Mouse (Mus musculus): ENCODE measurements at regions not wholly inside any gene's neighbourhood (a gene's known extent, or its start where the extent isn't known, plus 50 kb on each side); places are given as distances from the start of the nearest gene placed in this dataset.

GRCm38 (mm10) chr15:59187566-59187965 lies 298.5 kb downstream of the Gm49356 start:
- TF ChIP-seq CTCF (IDR thresholded peaks at IDR 0.05; ENCODE audit: low read depth), result no peak
- H3K27ac ChIP-seq (ENCODE audit: low read depth, low read length), result no peak overlapping the region
- no peak overlapping the region for H3K4me3 ChIP-seq (ENCODE audit: low read depth, low read length)
- no peak for DNase-seq
- WGBS, result 80% methylated on average over 4 of the region's 4 CpGs
- no peak for ATAC-seq
- no peaks in the 10 kb centered on the region for H3K4me1 ChIP-seq (ENCODE audit: insufficient read depth)
- no peaks in the 10 kb centered on the region for H3K36me3 ChIP-seq (ENCODE audit: insufficient read depth)
- no peak overlapping the region for H3K4me2 ChIP-seq (ENCODE audit: low read depth)
- H3K9ac ChIP-seq, result no peak overlapping the region
- H3K9me3 ChIP-seq (ENCODE audit: low read length), result no peaks in the 10 kb centered on the region
- no peaks in the 10 kb centered on the region for H3K27me3 ChIP-seq (ENCODE audit: insufficient read depth, low read length)

- no peaks in the 10 kb centered on the region for H3K36me3 ChIP-seq (ENCODE audit: insufficient read depth)
- no peaks in the 10 kb centered on the region for H3K4me1 ChIP-seq (ENCODE audit: insufficient read depth)
- H3K27ac ChIP-seq (ENCODE audit: low read depth, low read length), result no peak overlapping the region
- H3K4me2 ChIP-seq (ENCODE audit: low read depth), result no peak overlapping the region
- 20% methylated on average over 4 of the region's 4 CpGs for WGBS
- no peaks in the 10 kb centered on the region for H3K9me3 ChIP-seq (ENCODE audit: low read length)
- no peak overlapping the region for H3K4me3 ChIP-seq (ENCODE audit: low read depth, low read length)
- H3K27me3 ChIP-seq (ENCODE audit: insufficient read depth, low read length), result no peaks in the 10 kb centered on the region
- ATAC-seq (peak; percentile 32), DNase-seq (no peak)
- TF ChIP-seq CTCF (IDR thresholded peaks at IDR 0.05; ENCODE audit: low read depth), result no peak
- H3K9ac ChIP-seq, result no peak overlapping the region
Measured at GRCm38 (mm10) chr15:59188371-59188770, 299.3 kb downstream of the Gm49356 start.

GRCm38 (mm10) chr15:59190511-59190910 lies 301.4 kb downstream of the Gm49356 start:
- no peak overlapping the region for H3K4me3 ChIP-seq (ENCODE audit: low read depth, low read length)
- no peak for TF ChIP-seq CTCF (IDR thresholded peaks at IDR 0.05; ENCODE audit: low read depth)
- H3K9me3 ChIP-seq (ENCODE audit: low read length), result no peaks in the 10 kb centered on the region
- no peak for ATAC-seq
- H3K4me2 ChIP-seq (ENCODE audit: low read depth), result no peak overlapping the region
- no peak overlapping the region for H3K9ac ChIP-seq
- no peak for DNase-seq
- no peak overlapping the region for H3K27ac ChIP-seq (ENCODE audit: low read depth, low read length)
- no peaks in the 10 kb centered on the region for H3K4me1 ChIP-seq (ENCODE audit: insufficient read depth)
- WGBS, result 92% methylated on average over 5 of the region's 5 CpGs
- H3K27me3 ChIP-seq (ENCODE audit: insufficient read depth, low read length), result no peaks in the 10 kb centered on the region
- H3K36me3 ChIP-seq (ENCODE audit: insufficient read depth), result no peaks in the 10 kb centered on the region

- ATAC-seq (peak; percentile 36; the same call in 1 of the 2 replicates), DNase-seq (no peak)
- Histone ChIP-seq H3K4me1 (ENCODE audit: insufficient read depth) (peaks cover 11% of the 10 kb centered on the region), H3K4me3 (ENCODE audit: low read depth, low read length) (no peak overlapping the region), H3K4me2 (ENCODE audit: low read depth) (no peak overlapping the region), H3K27me3 (ENCODE audit: insufficient read depth, low read length) (no peaks in the 10 kb centered on the region), H3K36me3 (ENCODE audit: insufficient read depth) (no peaks in the 10 kb centered on the region), H3K9ac (no peak overlapping the region), H3K9me3 (ENCODE audit: low read length) (no peaks in the 10 kb centered on the region), H3K27ac (ENCODE audit: low read depth, low read length) (no peak overlapping the region)
- 36% methylated on average over 10 of the region's 10 CpGs for WGBS
- TF ChIP-seq CTCF (IDR thresholded peaks at IDR 0.05; ENCODE audit: low read depth), result no peak
Measured at GRCm38 (mm10) chr15:59194421-59194820, 305.3 kb downstream of the Gm49356 start.

- 71% methylated on average over 5 of the region's 5 CpGs for WGBS
- Histone ChIP-seq H3K27me3 (ENCODE audit: insufficient read depth, low read length) (no peaks in the 10 kb centered on the region), H3K36me3 (ENCODE audit: insufficient read depth) (no peaks in the 10 kb centered on the region), H3K9me3 (ENCODE audit: low read length) (no peaks in the 10 kb centered on the region), H3K4me1 (ENCODE audit: insufficient read depth) (peaks cover 11% of the 10 kb centered on the region), H3K4me2 (ENCODE audit: low read depth) (no peak overlapping the region), H3K4me3 (ENCODE audit: low read depth, low read length) (no peak overlapping the region), H3K9ac (no peak overlapping the region), H3K27ac (ENCODE audit: low read depth, low read length) (no peak overlapping the region)
- no peak for TF ChIP-seq CTCF (IDR thresholded peaks at IDR 0.05; ENCODE audit: low read depth)
- ATAC-seq, result no peak
- DNase-seq, result no peak
Measured at GRCm38 (mm10) chr15:59196351-59196750, 307.3 kb downstream of the Gm49356 start.

- H3K27me3 ChIP-seq (ENCODE audit: insufficient read depth, low read length), result no peaks in the 10 kb centered on the region
- no peaks in the 10 kb centered on the region for H3K9me3 ChIP-seq (ENCODE audit: low read length)
- no peaks in the 10 kb centered on the region for H3K36me3 ChIP-seq (ENCODE audit: insufficient read depth)
- ATAC-seq (peak; percentile 78), DNase-seq (peak; percentile 26)
- H3K27ac ChIP-seq (ENCODE audit: low read depth, low read length), result peak overlapping the region; percentile 74
- H3K4me1 ChIP-seq (ENCODE audit: insufficient read depth), result peaks cover 11% of the 10 kb centered on the region
- TF ChIP-seq CTCF (IDR thresholded peaks at IDR 0.05; ENCODE audit: low read depth), result no peak
- WGBS, result 9% methylated on average over 7 of the region's 7 CpGs
- H3K9ac ChIP-seq, result peak overlapping the region; percentile 28; the same call in 1 of the 2 replicates
- H3K4me2 ChIP-seq (ENCODE audit: low read depth), result no peak overlapping the region
- H3K4me3 ChIP-seq (ENCODE audit: low read depth, low read length), result no peak overlapping the region
Measured at GRCm38 (mm10) chr15:59197455-59198391, 308.6 kb downstream of the Gm49356 start.

GRCm38 (mm10) chr15:59201386-59201785 lies 312.3 kb downstream of the Gm49356 start:
- ATAC-seq, result no peak
- WGBS, result 70% methylated on average over 7 of the region's 7 CpGs
- H3K4me3 ChIP-seq (ENCODE audit: low read depth, low read length), result no peak overlapping the region
- H3K27me3 ChIP-seq (ENCODE audit: insufficient read depth, low read length), result no peaks in the 10 kb centered on the region
- no peaks in the 10 kb centered on the region for H3K9me3 ChIP-seq (ENCODE audit: low read length)
- H3K4me2 ChIP-seq (ENCODE audit: low read depth), result no peak overlapping the region
- H3K36me3 ChIP-seq (ENCODE audit: insufficient read depth), result no peaks in the 10 kb centered on the region
- no peak overlapping the region for H3K27ac ChIP-seq (ENCODE audit: low read depth, low read length)
- no peak for DNase-seq
- H3K4me1 ChIP-seq (ENCODE audit: insufficient read depth), result peaks cover 11% of the 10 kb centered on the region
- no peak overlapping the region for H3K9ac ChIP-seq
- TF ChIP-seq CTCF (IDR thresholded peaks at IDR 0.05; ENCODE audit: low read depth), result no peak

All from forebrain, postnatal 0 days (tissue).